Mouse (Mus musculus) bone marrow, adult 2 months (tissue): Measurements from ENCODE around the gene Susd6.

Experiments
- CTCF ChIP-seq: fragments of 200-500 bp; IDR thresholded peaks from 2 replicates; pipeline ENCODE4 v1.5.1; 2011; ENCODE audit warnings: low read length, control low read depth; ENCODE audit not compliant: control insufficient read depth, insufficient read depth
- POLR2A ChIP-seq: fragments of 200-500 bp; IDR thresholded peaks from 2 replicates; pipeline ENCODE4 v1.6.1; 2011; ENCODE audit warnings: low read depth, mild to moderate bottlenecking, control low read depth, low read length, borderline replicate concordance; ENCODE audit not compliant: control insufficient read depth

DNA sequence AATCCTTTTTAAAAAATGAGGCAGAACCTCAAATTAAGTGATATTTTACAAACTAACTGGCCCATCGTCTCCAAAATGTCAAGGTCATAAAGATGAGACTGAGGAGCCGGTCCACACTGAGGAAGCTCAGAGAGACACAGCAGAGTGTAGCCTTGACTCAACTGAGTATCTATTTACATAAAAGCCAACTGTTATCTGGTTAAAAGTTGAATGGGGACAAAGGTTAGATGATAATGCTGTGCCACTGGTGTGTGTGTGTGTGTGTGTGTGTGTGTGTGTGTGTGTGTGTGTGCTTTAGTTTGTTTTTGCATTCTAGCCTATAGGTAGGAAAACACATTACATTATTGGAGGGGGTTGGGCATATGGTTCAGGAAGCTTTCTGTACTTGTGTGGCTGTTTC is 100.8 kb downstream of the Susd6 start:
- no peak for TF ChIP-seq POLR2A
- TF ChIP-seq CTCF, result no peak
